Mouse (Mus musculus) thymus, postnatal 0 days (tissue): Measurements from ENCODE around the gene Wfikkn2. TPM values are rescaled to one million over a fixed set of nuclear protein-coding genes. Genes with fewer than 3 reads are reported as not detected.

Source experiments
- DNase-seq: peaks from one replicate; pipeline ENCODE4 v3.0.0-alpha.2; 2015; ENCODE audit warnings: low spot score
- polyA plus RNA-seq: library from polyadenylated mRNA; unstranded; fragments of >200 nt; fragmentation: Nextera tagmentation; extraction: Ambion mirVana; gene quantifications from 2 replicates; pipeline ENCODE4 v1.2.1, GENCODE M21; 2015

Wfikkn2 gene
- polyA plus RNA-seq, 1 experiment from 2014 or later = 17.5 TPM

GRCm38 (mm10) chr11:94265134-94265785, 19.5 kb upstream of the Wfikkn2 start:
- peak; percentile 49 for DNase-seq

GRCm38 (mm10) chr11:94261585-94262370, 16.0 kb upstream of the Wfikkn2 start:
- no peak for DNase-seq

GRCm38 (mm10) chr11:94259814-94260213, 14.0 kb upstream of the Wfikkn2 start:
- DNase-seq = peak; percentile 66

- DNase-seq = no peak
Observed at GRCm38 (mm10) chr11:94257987-94258386, 12.2 kb upstream of the Wfikkn2 start.

GRCm38 (mm10) chr11:94255733-94256132, 9.9 kb upstream of the Wfikkn2 start:
- DNase-seq = no peak

GRCm38 (mm10) chr11:94253691-94254090, 7.9 kb upstream of the Wfikkn2 start:
- DNase-seq = no peak

- no peak for DNase-seq
Observed at GRCm38 (mm10) chr11:94253156-94253555, 7.4 kb upstream of the Wfikkn2 start.

- no peak for DNase-seq
Observed at GRCm38 (mm10) chr11:94246789-94247061, 920 bp upstream of the Wfikkn2 start.

- DNase-seq = no peak
Observed at GRCm38 (mm10) chr11:94244385-94244784, 1.4 kb downstream of the Wfikkn2 start.

GRCm38 (mm10) chr11:94243422-94244180, 2.2 kb downstream of the Wfikkn2 start:
- peak; percentile 24 for DNase-seq

GRCm38 (mm10) chr11:94242760-94243421, 2.9 kb downstream of the Wfikkn2 start:
- peak; percentile 24 for DNase-seq

GRCm38 (mm10) chr11:94239706-94240105, 6.1 kb downstream of the Wfikkn2 start:
- no peak for DNase-seq

- DNase-seq = no peak
Observed at GRCm38 (mm10) chr11:94238786-94239185, 7.0 kb downstream of the Wfikkn2 start.

GRCm38 (mm10) chr11:94236074-94236473, 9.7 kb downstream of the Wfikkn2 start:
- DNase-seq = peak; percentile 86

GRCm38 (mm10) chr11:94234857-94235256, 10.9 kb downstream of the Wfikkn2 start:
- no peak for DNase-seq

GRCm38 (mm10) chr11:94234380-94234779, 11.4 kb downstream of the Wfikkn2 start:
- DNase-seq = no peak

GRCm38 (mm10) chr11:94233405-94233804, 12.4 kb downstream of the Wfikkn2 start:
- no peak for DNase-seq

GRCm38 (mm10) chr11:94231821-94232552, 13.8 kb downstream of the Wfikkn2 start:
- DNase-seq = no peak

GRCm38 (mm10) chr11:94230244-94230643, 15.6 kb downstream of the Wfikkn2 start:
- no peak for DNase-seq

- no peak for DNase-seq
Observed at GRCm38 (mm10) chr11:94229207-94229960, 16.4 kb downstream of the Wfikkn2 start.
